Mouse (Mus musculus): ENCODE results near the gene Capn9.

The Capn9 gene

DNA sequence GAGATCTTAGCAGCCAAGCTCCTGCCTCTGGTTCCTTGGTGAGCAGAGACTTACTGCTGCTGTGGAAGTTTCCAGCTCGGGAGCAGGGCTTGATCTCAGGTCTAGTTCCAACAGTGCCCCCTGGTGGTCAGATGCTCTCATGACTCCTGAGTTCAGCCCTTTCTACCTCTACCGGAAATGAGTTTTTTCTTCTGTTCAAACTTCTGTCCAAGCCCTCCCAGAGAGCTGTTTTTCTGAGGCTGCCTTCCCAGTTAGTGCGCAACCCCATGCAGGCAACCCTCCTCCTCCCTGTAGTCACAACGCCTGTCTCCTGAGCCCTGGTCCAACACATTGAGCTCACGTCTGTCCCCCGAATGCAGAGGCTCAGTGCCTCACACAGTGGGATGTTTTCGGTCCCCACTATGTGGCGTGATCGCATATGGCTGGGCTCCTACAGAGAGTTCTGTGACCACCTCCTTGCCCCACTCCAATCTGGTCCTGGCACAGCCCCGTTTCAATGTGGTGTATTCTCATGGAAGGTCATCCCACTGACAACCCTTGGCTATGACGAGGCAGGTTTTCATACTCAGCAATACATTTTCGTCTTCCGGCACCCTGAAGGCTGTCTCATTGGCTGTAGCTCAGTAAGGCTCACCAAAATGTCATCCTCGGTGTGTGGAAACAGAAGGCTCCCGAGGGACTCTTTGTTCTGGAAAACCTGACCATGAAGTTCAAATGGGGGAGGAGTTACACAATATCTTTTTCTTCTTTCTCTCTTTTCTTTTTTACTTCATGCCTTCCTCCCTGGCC lies 2.2 kb upstream of the Capn9 start:
- DNase-seq: peak; percentile 88

DNA sequence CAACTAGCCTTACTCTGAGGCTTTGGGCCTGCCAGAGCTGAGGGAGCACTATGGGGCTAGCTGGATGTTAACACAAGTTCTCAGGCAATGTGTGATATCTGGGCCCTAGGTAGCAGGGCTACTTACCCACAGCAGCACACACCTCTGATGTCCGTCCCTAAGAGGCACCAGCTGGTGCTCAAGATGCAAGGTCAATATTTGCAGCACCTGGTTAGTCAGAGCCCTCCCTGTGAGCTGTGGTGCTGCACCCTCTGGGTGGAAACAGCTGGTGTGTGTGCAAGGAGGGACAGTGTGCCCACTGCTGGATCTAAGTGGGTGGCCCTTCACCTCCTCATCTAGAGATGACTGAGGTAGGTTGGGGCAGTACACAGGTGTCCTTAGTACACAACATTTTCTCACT lies 840 bp downstream of the Capn9 start:
- no peak for DNase-seq

GRCm38 (mm10) chr8:124585718-124586425 lies 10.0 kb downstream of the Capn9 start:
- DNase-seq: peak; percentile 59

DNA sequence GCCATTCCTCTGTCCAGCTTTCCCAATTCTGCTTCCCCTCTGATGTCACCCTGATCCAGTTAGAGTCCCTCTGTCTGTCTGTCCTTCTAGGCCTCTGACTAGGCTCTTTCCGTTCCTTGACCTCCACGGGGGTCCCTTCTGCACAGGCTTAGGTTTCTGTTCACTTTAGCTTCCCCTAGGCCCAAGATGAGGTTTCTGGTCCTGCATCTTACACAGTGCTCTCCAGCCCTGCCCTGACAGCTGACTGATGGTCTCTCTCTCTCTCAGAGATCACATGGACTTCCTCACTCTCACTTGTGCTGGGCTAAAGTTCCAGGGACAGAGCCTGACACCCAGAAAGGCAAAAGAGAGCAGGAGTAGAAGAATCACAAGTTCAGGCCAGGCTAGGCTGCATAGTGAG lies 10.6 kb downstream of the Capn9 start:
- no peak for DNase-seq

DNA sequence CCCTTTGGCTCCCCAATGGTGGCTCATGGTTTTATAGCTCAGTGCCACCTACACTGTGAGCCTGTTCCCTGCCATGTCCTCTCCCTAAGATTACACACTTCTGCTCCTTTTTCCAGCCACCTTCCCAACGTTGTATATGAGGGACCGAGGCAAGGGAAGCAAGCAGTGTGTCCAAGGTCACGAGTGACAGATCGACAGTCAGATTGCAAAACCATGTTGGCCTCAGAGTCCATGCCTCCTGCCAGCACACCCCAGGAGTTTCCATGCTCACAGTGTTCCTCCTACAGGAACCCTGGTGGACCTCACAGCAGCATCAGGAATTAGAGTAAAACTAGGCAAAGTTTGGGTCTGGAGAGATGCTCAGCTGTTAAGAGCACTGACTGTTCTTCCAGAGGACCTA lies 13.5 kb downstream of the Capn9 start:
- DNase-seq: no peak

DNA sequence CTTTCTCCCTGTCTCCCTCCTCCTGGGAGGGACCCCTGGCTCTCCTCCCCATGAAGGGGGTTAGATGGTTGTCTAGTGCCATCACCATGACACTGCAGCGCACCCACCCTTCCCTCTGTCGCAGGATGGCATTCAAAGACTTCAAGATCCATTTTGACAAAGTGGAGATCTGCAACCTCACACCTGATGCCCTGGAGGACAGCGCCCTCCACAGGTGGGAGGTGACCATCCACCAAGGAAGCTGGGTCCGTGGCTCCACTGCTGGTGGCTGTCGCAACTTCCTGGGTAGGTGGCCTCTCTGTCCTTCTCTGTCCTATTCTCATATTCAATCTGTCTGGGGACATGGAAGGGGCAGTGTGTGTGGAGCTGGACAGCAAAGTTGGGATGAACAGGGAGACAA lies 28.2 kb downstream of the Capn9 start:
- DNase-seq: no peak

DNA sequence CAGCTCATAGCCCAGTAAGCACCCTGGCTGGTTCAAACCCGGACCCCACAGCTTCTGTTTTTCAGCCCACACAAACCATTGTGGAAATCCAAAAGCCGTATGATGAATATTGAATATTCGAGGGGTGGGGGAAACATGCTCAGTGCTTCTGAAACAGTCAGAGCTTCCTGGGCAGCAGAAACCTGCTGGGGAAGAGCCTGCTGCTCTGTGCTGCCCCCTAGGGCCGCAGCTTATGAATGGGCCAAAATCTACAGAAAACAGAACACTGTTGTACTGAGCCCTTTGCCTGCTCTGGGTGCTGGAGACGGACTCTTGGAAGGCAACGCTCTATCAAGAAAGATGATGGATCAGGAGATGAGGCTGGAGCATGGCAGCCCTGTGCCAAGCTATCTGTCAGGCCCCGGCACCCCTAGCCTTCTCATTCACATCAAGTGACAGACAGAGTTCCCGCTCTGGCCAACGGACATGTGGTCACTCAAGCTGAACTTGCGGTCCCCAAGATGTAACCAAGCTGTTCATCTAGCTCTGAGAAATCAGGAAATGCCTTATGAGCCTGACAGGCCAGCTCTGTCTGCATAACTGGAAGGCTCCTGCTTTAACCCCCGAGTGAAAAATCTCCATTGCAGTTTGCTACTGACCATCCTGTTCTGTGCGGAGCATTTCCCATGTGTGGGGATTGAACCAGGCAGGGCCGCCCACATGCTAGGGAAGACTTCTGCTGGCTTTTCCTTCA lies 32.5 kb downstream of the Capn9 start:
- no peak for DNase-seq

DNA sequence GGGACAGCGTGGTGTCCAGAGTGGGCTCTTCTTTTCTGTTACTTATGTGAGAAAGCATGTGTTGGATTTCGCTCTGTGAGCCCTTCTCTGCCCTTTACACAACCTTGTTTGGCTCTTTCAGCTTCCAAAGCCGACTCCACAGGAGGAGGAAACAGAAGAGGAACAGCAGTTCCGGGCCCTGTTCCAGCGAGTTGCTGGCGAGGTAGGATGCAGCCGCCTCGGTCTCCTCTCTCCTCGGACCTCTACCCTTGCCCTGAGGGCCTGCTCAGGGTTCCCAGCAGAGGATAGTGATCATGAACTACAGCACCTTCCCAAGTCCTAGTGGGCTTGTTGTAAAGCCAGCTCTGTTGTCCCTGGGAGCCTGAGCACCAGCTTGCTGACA lies 33.1 kb downstream of the Capn9 start:
- DNase-seq: no peak

GRCm38 (mm10) chr8:124614325-124614724 lies 38.4 kb downstream of the Capn9 start:
- DNase-seq: no peak

- DNase-seq: peak; percentile 83
Measured at GRCm38 (mm10) chr8:124617266-124617869, 41.5 kb downstream of the Capn9 start.

- DNase-seq: no peak
Measured at GRCm38 (mm10) chr8:124618252-124618651, 42.3 kb downstream of the Capn9 start.

- no peak for DNase-seq
Measured at GRCm38 (mm10) chr8:124621255-124621654, 45.3 kb downstream of the Capn9 start.

DNA sequence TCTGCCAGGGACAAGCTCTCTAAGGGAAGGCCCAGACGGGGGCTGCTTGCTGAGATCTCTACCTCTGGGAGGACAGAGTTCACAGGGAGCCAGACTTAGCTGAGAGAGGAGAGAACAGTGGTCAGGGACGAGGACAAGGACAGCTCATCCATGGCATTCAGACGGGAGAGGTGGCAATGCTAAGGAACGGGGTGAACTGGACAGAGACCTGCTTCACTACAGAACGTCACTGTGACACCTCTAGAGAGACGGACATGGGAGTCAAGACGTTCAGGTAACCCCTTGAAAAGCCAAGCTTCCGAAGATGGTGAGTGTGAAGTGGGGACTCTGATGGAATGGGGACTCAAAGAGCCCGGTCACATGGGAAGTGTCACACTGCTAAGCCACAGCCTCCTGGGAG lies 50.3 kb downstream of the Capn9 start:
- no peak for DNase-seq

GRCm38 (mm10) chr8:124630489-124630888 lies 54.6 kb downstream of the Capn9 start:
- no peak for DNase-seq

- DNase-seq: no peak
Measured at GRCm38 (mm10) chr8:124630891-124631290, 55.0 kb downstream of the Capn9 start.

DNA sequence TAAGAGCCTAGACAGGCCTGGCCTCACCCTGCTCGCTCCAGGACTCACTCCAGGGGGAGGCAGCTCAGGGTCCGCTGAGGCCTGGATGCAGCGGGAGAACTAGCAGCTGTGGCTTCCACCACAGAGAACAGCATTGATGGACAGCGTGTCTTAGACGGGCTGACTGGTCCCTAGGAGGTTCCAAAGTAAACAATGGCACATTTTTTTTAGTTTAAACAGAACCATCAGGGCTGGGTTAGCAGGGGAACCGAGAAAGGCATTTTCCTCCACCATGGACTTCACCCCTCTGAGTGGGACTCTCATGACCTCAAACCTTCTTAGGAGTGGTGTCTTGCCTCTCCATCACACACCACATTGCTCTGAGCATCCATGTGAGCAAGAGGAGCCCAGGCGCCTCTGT lies 56.1 kb downstream of the Capn9 start:
- DNase-seq: no peak

- no peak for DNase-seq
Measured at GRCm38 (mm10) chr8:124633001-124633703, 57.2 kb downstream of the Capn9 start.

- no peak for DNase-seq
Measured at GRCm38 (mm10) chr8:124634411-124635246, 58.7 kb downstream of the Capn9 start.

GRCm38 (mm10) chr8:124635247-124635502 lies 59.3 kb downstream of the Capn9 start:
- DNase-seq: no peak

DNA sequence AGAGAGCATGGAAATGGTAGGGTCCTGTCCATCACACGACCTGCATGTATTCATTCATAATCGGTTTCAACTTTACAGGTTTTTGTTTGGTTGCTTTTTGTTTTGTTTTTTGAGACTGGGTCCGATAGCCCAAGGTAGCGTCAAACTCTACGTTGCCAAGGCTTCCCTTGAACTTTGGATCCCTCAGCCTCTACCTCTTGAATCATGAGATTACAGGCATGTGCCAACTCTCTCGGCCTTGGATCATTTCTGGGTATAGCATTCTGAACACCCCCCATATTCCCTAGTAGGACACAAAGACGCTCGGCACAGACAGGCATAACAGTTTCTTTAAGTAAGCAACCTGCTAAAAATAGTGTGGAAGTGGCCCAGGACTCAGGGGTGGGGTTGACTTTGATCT lies 65.7 kb downstream of the Capn9 start:
- no peak for DNase-seq

DNA sequence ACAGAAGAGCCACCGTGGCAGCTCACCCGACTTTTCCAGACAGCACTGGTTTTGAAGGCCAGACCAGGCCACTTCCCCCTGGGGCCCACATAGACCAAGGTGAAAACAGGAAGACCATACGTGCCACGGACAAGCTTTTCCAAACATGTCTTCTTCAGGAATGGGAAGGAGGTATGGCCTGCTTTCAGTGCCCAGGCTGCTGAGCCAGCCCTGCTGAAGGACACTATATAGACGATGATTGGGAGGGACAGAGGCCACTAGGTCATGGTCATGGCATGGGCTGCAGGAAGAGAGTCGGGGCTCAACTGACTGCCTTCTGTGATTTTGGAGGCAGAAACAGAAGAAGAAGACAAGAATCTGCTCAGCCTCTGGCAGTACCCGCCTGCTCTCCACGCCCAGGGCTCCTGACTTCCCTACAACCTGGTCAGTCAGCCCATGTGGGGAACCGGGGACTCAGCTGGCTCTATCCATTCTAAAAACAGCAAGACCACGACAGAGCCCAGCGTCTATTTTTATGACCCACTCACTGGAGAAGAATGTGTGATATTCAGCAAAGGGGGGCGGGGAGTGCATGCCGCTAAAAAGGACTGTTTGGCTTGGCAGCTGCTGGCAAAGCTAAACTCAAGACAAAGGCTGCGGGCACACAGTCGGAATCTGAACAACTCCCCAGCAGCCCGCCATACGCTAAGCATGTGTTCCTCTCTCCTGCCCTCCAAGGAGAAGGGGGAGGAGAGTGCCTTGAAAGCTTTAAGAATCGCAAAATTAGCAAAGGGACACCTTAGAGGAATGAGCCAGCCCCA lies 67.8 kb downstream of the Capn9 start:
- no peak for DNase-seq
